Mouse (Mus musculus) intestine, embryonic 14.5 days (tissue): ENCODE results near the gene Dnajc6. TPM values are rescaled to one million over a fixed set of nuclear protein-coding genes. Genes with fewer than 3 reads are reported as not detected.
A peak's percentile ranks its signal among the peaks of the same experiment; 100 is the strongest.

Experiments
- ATAC-seq: fragments of 200-750 bp; cut with Nextera tagmentation; replicated peaks from 2 replicates; pipeline ENCODE4 v1.8.0; 2017; ENCODE audit warnings: low read depth, moderate number of reproducible peaks, moderate TSS enrichment, moderate library complexity; ENCODE audit not compliant: low FRiP score, low TSS enrichment
- DNase-seq: peaks from one replicate; pipeline ENCODE4 v3.0.0-alpha.2; 2018; ENCODE audit warnings: low spot score
- H3K27ac ChIP-seq: fragments of 300-500 bp; sonication (generic); 2 replicates; pipeline ENCODE4 v1.5.1; 2014; ENCODE audit warnings: low read depth, mild to moderate bottlenecking, control low read depth
- H3K27me3 ChIP-seq: fragments of 300-500 bp; sonication (generic); replicated peaks from 2 replicates; pipeline ENCODE4 v1.6.1; 2014; ENCODE audit warnings: low read length, control low read depth; ENCODE audit not compliant: control insufficient read depth, insufficient read depth
- H3K36me3 ChIP-seq: fragments of 300-500 bp; sonication (generic); 2 replicates; pipeline ENCODE4 v1.6.1; 2014; ENCODE audit warnings: low read length, control low read depth; ENCODE audit not compliant: control insufficient read depth, insufficient read depth
- H3K4me1 ChIP-seq: fragments of 300-500 bp; sonication (generic); replicated peaks from 2 replicates; pipeline ENCODE4 v1.6.1; 2014; ENCODE audit warnings: low read length, control low read depth, mixed read lengths; ENCODE audit not compliant: control insufficient read depth, insufficient read depth
- H3K4me2 ChIP-seq: fragments of 300-500 bp; sonication (generic); 2 replicates; pipeline ENCODE4 v1.6.1; 2014; ENCODE audit warnings: low read length
- H3K4me3 ChIP-seq: fragments of 300-500 bp; sonication (generic); 2 replicates; pipeline ENCODE4 v1.5.1; 2014; ENCODE audit warnings: low read depth, low read length, control low read depth, mixed read lengths
- H3K9ac ChIP-seq: fragments of 300-500 bp; sonication (generic); 2 replicates; pipeline ENCODE4 v1.6.1; 2014; ENCODE audit warnings: mild to moderate bottlenecking, low read length
- H3K9me3 ChIP-seq: fragments of 300-500 bp; sonication (generic); 2 replicates; pipeline ENCODE4 v1.6.1; 2016; ENCODE audit warnings: low read length, control low read depth; ENCODE audit not compliant: control insufficient read depth
- WGBS: fragments of 180-500 bp; shearing (Covaris S2); extraction: QIAGEN DNeasy Blood & Tissue Kit; methylation state at CpG from one replicate; pipeline ENCODE4 v1.1.7; 2014; 5-methylcytosine and 5-hydroxymethylcytosine counted together
- polyA plus RNA-seq: library from polyadenylated mRNA; unstranded; fragments of >200 nt; fragmentation: Nextera tagmentation; extraction: Ambion mirVana; gene quantifications from 2 replicates; pipeline ENCODE4 v1.2.1, GENCODE M21; 2014

Dnajc6 gene
- polyA plus RNA-seq, 1 experiment from 2014 or later, result 1.5 TPM

DNA sequence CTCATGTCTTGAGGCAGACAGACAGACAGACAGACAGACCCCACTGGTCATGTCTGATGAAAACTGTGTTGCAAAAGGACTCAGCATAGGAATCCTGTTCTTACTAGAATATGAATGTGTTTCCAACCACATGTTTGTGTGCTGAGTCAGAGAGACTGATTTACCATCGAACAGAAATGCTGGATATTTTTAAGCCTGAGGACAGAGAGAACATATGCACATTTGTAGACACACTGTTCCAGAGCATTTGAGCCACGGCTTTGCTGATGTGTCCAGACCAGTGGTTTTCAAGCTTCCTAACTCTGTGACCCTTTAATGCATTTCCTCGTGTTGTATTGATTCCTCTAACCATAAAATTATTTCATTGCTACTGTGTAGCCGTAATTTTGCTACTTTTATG, 146.8 kb downstream of the Dnajc6 start:
- WGBS, result 76% methylated on average over 4 of the region's 4 CpGs
- Histone ChIP-seq H3K36me3 (no peaks in the 10 kb centered on the region), H3K4me3 (no peak overlapping the region), H3K9ac (no peak overlapping the region), H3K27me3 (no peaks in the 10 kb centered on the region), H3K4me2 (no peak overlapping the region), H3K27ac (no peak overlapping the region), H3K4me1 (no peaks in the 10 kb centered on the region), H3K9me3 (no peaks in the 10 kb centered on the region)
- ATAC-seq (no peak), DNase-seq (no peak)

DNA sequence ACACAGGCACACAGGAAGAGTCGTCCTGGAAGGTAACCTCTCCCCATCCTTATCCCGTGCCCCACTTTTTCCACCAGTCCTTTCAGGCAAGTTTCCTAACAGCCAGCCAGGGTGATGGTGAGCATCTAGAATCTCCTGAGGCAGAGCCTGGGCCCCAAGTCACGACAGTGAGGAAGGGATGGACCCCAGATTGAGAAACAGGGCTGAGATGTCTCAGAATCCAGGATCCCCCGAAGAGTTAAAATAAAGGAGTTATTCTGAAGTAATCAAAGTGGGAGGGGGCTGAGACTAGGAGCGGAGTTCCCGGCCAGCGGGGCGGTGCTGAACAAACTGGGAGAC, 150.4 kb downstream of the Dnajc6 start:
- peak overlapping the region; percentile 71 for H3K4me2 ChIP-seq
- H3K27ac ChIP-seq, result peak overlapping the region; percentile 64
- no peaks in the 10 kb centered on the region for H3K36me3 ChIP-seq
- ATAC-seq (no peak), DNase-seq (no peak)
- no peaks in the 10 kb centered on the region for H3K9me3 ChIP-seq
- no peaks in the 10 kb centered on the region for H3K27me3 ChIP-seq
- H3K4me1 ChIP-seq, result peaks cover 10% of the 10 kb centered on the region
- H3K4me3 ChIP-seq, result peak overlapping the region; percentile 88
- 1% methylated on average over 8 of the region's 8 CpGs for WGBS
- H3K9ac ChIP-seq, result peak overlapping the region; percentile 60

- Histone ChIP-seq H3K4me1 (peaks cover 10% of the 10 kb centered on the region), H3K27me3 (no peaks in the 10 kb centered on the region), H3K36me3 (no peaks in the 10 kb centered on the region), H3K9me3 (no peaks in the 10 kb centered on the region), H3K9ac (peak within 1 kb of the TSS; percentile 96), H3K27ac (peak within 1 kb of the TSS; percentile 89), H3K4me2 (peak within 1 kb of the TSS; percentile 73), H3K4me3 (peak within 1 kb of the TSS; percentile 88)
- DNase-seq (peak; percentile 100), ATAC-seq (peak; percentile 99)
- under 1% methylated on average over 38 of the region's 39 CpGs for WGBS
Observed at GRCm38 (mm10) chr4:101647196-101647905, 150.9 kb downstream of the Dnajc6 start, which contains the start of gene Leprot. TSS of gene Leprot (plus strand) at chr4:101647718.

DNA sequence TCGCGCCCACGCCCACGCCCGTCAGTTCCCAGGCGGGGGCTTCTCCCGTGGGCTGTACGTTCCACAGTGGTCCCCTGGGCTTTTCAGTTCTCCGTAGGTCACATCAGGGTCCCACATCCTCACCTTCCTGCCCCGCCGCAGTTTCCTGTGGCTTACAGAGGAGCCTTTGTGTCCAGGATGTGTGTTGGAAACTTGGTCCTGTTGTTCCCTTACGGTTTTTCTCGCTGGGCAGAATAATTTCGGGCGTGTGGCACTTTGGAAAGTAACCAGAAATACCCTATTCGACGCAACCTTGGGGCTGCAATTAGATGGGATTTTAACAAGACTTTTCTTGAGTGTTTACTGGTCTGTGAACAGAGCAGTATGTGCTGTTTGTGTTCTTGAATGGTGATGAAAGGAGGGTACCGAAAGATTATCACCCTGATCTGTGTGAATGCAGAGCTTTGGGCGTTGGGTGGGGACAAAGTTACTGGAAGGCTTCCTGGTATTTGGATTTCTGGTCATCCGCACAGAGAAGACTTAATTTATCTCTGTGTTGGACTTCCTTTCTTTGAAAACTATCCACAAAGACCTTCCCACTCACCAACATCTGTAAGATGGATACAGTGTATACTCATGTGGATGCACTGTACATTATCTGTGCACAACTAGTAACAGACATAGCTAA, 151.7 kb downstream of the Dnajc6 start:
- no peaks in the 10 kb centered on the region for H3K27me3 ChIP-seq
- peak overlapping the region; percentile 89 for H3K27ac ChIP-seq
- no peaks in the 10 kb centered on the region for H3K36me3 ChIP-seq
- peak overlapping the region; percentile 88 for H3K4me3 ChIP-seq
- no peak for DNase-seq
- H3K4me1 ChIP-seq, result peaks cover 10% of the 10 kb centered on the region
- no peak for ATAC-seq
- no peaks in the 10 kb centered on the region for H3K9me3 ChIP-seq
- H3K4me2 ChIP-seq, result peak overlapping the region; percentile 73
- 0% methylated on average over 20 of the region's 20 CpGs for WGBS
- peak overlapping the region; percentile 96 for H3K9ac ChIP-seq

DNA sequence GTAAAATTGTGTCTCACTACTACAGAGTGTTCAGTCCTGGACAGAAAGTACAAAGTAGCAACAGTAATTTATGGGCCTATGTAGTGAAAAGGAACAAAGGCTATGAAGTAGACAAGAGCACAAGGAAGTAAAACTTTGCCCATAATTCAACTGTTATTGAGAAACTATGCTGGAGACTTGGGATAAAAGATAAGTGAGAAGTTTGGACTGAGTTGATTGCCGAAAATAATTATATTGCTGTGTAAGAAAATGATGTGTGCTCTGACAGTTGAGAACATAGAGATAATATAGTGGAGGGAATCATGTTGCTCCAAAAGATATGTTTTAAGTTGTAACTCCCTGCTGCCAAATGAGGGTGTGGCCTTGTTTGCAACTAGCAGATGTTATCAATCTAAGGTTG, 152.3 kb downstream of the Dnajc6 start:
- Histone ChIP-seq H3K9ac (peak overlapping the region; percentile 96; the same call in 1 of the 2 replicates), H3K36me3 (no peaks in the 10 kb centered on the region), H3K9me3 (no peaks in the 10 kb centered on the region), H3K4me3 (peak overlapping the region; percentile 88), H3K27me3 (no peaks in the 10 kb centered on the region), H3K27ac (0 out of 2 replicates have a peak overlapping the region, but pooled peaks have one; percentile 89), H3K4me2 (peak overlapping the region; percentile 73), H3K4me1 (peaks cover 10% of the 10 kb centered on the region)
- DNase-seq (no peak), ATAC-seq (no peak)
- WGBS, result 72% methylated on average over 1 of the region's 1 CpGs

DNA sequence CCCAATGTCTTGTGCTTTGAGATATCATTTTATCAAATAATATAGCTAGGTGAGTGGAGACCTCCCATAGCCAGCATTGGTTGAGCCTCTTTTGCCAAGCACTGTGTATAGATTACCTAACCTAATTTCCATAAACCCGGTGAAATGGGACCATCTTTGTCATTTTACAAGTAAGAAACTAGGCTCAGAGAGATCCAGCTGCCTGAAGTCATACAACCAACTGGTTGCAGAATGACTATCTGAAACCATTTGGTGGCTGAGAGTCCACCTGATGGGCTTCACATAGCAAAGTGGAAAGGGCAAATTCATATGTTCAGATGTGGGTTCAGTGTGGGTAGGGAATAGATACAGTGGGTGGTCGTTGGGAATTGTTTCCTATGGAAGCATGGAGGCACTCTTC, 154.5 kb downstream of the Dnajc6 start:
- DNase-seq, result no peak
- 0 out of 2 replicates have a peak, but pooled peaks cover 9% of the 10 kb centered on the region for H3K36me3 ChIP-seq
- WGBS, result 92% methylated on average over 2 of the region's 2 CpGs
- no peak for ATAC-seq
- H3K4me2 ChIP-seq, result no peak overlapping the region
- H3K27ac ChIP-seq, result no peak overlapping the region
- no peaks in the 10 kb centered on the region for H3K9me3 ChIP-seq
- no peak overlapping the region for H3K9ac ChIP-seq
- peaks cover 10% of the 10 kb centered on the region for H3K4me1 ChIP-seq
- no peaks in the 10 kb centered on the region for H3K27me3 ChIP-seq
- H3K4me3 ChIP-seq, result no peak overlapping the region

- H3K27ac ChIP-seq, result no peak overlapping the region
- no peak overlapping the region for H3K4me3 ChIP-seq
- no peak overlapping the region for H3K4me2 ChIP-seq
- WGBS, result 85% methylated on average over 6 of the region's 6 CpGs
- ATAC-seq (no peak), DNase-seq (no peak)
- no peaks in the 10 kb centered on the region for H3K27me3 ChIP-seq
- H3K4me1 ChIP-seq, result peaks cover under 1% of the 10 kb centered on the region; the same call in 1 of the 2 replicates
- no peaks in the 10 kb centered on the region for H3K9me3 ChIP-seq
- peaks cover 33% of the 10 kb centered on the region for H3K36me3 ChIP-seq
- H3K9ac ChIP-seq, result no peak overlapping the region
Observed at GRCm38 (mm10) chr4:101654256-101654655, 157.8 kb downstream of the Dnajc6 start.

DNA sequence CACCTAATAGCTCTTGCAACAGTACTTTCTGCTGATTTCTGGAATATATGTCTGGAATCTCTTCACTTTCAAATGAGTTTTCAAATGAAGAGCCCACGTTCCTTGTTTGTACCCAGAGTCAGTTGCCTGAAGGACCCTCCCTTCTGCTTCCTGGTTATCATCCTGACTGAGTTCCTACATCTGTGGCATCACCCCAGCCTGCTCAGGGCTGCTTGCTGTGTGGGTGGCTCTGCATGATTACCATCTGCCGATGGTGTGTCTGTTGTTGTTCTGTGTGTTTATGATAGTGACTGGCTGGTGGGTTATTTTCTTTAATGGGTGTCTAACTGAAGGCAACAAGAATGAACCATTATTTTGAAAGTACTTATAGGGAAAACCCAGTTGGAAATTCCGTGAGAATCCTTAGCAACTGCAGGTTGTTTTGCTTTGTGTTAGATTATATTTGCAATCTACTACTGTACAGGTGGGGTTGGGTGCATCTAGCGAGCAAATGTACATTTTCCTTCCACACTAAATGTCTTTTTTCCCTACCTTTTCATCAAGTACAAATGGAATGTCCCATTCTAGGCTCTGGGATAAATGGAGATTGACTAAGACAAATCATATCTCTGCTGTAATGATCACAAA, 158.5 kb downstream of the Dnajc6 start:
- no peaks in the 10 kb centered on the region for H3K9me3 ChIP-seq
- no peak overlapping the region for H3K9ac ChIP-seq
- H3K4me1 ChIP-seq, result no peaks in the 10 kb centered on the region
- ATAC-seq (no peak), DNase-seq (no peak)
- peaks cover 40% of the 10 kb centered on the region for H3K36me3 ChIP-seq
- no peak overlapping the region for H3K4me3 ChIP-seq
- no peak overlapping the region for H3K27ac ChIP-seq
- 77% methylated on average over 4 of the region's 4 CpGs for WGBS
- H3K27me3 ChIP-seq, result no peaks in the 10 kb centered on the region
- H3K4me2 ChIP-seq, result no peak overlapping the region
